Mouse (Mus musculus): ENCODE data around the gene Hmga1b.
"Not testable (repeated sequence)": the region's sequence is repeated elsewhere in the genome, so short reads cannot be mapped to it uniquely, and the experiment has no call there.

The Hmga1b gene

GRCm38 (mm10) chr11:120788460-120788859 is 25.9 kb downstream of the Hmga1b start:
- not testable (repeated sequence) for DNase-seq

DNA sequence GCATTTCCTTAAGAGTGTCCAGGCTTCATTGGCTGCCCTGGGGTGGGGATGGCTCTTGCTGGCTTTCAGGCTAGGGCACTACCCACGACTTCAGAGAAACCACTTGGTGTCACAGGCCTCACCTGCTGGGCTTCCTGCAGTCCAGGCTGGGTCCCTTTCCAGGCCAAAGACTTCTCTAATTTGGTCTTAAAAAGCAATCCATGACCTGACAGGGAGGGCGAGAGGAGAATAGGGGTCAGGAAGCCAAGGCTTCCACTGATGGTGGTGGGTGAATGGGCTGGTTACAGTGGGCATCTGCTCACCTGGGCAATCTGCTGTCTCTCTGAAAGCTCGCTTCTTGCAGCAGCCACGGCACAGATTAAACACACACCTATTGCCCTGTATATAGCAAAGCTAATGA is 26.8 kb downstream of the Hmga1b start:
- no peak for DNase-seq

DNA sequence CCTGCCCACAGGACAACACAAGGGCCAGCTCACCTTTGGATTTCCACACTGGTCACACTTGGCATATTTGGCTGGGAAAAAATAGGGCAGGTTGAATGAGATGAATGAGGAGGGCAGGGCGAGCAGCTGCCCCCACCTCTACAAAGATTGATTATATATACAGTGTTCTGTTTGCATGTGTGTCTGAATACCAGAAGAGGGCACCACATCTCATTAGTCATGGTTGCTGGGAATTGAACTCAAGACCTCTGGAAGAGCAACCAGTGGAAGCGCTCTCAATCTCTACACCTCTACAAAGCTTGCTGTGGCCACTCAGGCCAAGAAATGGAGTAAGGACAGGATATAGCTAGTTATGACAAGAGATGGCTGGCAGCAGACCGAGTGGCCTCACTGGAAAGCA is 27.2 kb downstream of the Hmga1b start:
- no peak for DNase-seq

DNA sequence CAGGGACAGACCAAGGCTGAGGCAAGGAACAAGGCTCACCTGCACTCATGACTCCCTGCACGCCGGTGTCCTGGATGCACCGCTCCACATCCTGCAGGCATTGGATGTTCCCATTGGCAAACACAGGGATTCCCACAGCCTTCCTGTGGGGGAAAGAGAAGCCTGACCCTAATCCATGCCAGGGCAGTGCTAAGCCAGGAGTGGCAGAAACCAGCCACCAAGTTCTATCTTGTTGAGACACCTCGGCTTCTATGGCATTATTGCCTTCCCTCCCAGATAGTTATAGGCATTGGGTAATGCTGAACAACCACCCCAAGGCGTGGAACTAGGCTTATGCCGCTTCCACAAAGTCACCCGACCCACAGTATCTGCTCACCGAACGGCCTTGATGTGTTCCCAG is 30.1 kb downstream of the Hmga1b start:
- no peak for DNase-seq

DNA sequence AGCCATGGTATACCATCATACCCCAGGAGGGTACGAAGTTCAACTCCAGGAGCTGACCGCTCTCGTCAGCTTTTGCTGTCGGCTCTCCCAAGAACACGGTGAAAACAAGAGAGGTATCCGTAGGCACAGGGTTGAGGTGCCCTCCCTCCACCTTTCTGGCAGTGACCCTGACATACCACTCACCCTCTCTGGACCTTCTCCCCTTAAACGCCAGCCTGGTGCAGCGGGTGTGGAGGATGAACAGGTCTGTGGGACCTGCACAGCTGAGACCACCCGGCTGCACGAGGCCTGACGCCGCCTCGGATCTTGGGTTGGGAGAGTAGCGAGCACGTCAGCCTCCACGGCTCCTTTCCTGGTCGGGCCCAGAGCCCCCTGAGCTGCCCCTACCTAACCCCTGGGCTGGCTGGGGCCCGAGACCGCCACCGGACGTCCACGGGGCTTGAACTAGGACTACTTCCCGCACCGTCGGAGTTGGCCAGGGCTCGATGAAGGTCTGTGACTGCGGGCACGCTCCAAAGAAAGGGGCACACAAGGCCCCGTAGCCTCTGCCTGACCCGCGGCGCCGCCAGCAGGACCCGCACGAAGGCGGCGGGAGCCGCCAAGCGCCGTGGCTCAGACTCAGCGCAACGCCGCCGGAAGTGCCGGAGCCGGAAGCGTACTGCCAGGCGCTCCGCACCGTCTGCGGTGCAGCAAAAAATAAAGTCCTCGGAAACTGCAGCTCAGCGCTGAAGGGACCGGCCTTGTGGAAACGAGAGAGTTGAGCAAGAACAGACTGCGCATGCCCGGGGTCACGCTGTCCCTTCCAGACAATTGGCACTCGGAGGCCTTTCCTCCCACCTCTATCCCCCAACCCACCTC is 33.4 kb downstream of the Hmga1b start, which contains the start of gene Dus1l:
Gene Dus1l, minus strand, starts transcription at position 648 of the 858 bp plus-strand sequence.
- DNase-seq, result peak; percentile 97

- no peak for DNase-seq
These were observed 34.0 kb downstream of the Hmga1b start for GRCm38 (mm10) chr11:120796614-120796946.

DNA sequence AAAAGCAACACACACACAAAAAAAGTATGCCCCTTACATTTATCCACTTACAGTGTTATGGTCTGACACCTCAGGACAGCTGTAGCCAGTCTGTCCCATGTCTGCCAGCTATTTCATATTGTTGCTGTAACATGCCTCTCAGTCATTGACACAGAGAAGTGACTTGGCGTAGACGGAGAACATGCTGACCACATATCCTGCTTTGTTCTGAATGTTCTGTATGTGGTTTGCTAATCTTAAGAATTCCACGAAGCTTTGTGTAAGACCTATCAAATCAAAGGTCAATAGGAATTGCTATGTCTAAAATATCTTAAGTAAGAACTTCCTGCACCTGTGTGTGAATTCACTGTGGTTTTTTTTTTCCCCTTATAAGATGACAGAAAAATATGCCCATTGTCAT is 35.6 kb downstream of the Hmga1b start:
- peak; percentile 28 for DNase-seq

- peak; percentile 64 for DNase-seq
These were observed 36.8 kb downstream of the Hmga1b start for GRCm38 (mm10) chr11:120799316-120799890.

GRCm38 (mm10) chr11:120800061-120800904 is 37.7 kb downstream of the Hmga1b start:
- peak; percentile 95 for DNase-seq

- no peak for DNase-seq
These were observed 41.7 kb downstream of the Hmga1b start for GRCm38 (mm10) chr11:120804274-120804673.

DNA sequence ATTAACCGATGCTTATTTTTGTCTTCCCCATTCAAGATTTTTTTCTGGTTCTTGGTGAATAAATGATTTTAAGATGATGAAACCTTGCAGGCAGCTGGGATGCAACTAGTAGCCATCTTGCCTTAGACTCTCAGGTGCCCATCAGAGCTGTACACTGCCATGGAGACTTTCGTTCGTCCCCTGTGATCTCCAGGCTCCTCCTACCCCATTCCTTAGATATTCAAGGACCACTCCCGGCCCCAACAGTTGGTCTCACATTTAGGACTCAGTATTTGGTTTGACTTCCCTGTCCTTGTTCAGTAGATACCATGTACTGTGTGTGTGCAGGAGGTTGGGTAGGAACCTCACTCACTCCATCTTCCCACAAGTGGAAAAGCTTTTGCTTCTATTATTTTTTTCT is 42.2 kb downstream of the Hmga1b start:
- no peak for DNase-seq

DNA sequence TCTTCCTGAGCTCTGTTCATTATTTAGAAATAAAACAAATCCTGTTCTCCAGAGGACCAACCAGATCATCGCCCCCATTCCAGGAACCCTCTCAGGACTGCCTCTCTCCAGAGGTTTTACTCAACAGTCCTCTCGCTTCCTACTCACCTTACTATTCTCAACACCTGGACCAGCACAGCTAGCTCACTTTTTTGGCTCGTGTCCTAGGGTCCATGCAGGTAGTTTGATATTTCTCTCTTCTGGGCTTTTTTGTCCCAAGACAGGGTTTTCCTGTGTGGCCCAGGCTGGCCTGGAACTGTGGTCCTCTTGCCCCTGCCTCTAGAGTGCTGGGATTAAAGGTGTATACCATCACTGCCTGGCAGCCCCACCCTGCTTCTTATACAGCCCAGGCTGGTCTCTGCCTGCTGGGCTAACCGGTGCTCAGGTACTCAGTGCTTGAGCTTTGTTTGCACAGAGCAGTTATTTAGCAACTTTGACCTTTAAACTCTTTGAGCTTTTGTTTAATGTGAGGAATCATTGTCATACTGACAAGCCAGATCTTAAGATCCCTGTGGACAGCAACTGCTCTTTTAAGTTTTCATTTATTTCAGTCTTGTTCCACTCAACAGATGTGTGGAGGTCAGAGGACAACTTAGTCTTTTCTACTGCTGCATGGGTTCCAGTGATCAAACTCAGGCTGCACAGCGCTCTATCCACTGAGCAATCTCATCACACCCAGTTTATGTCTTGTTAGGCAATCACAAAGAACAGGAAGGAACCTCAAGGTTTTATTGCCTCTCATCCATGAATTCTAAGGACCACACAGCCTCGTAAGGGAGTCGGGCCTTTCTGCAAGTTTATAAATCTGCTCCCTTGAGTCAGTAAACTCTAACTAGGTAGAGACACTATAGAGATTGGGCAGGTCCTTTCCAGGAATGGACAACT is 43.0 kb downstream of the Hmga1b start:
- DNase-seq, result no peak

GRCm38 (mm10) chr11:120808010-120808409 is 45.4 kb downstream of the Hmga1b start:
- no peak for DNase-seq

GRCm38 (mm10) chr11:120812068-120812467 is 49.5 kb downstream of the Hmga1b start:
- DNase-seq, result no peak
